Mouse (Mus musculus) adipocyte (in vitro differentiated cells): ENCODE measurements around the gene Mrpl21.

Source experiments
- DNase-seq: peaks from one replicate; pipeline ENCODE4 v3.0.0-alpha.2; 2016; ENCODE audit warnings: low spot score

Mrpl21 gene

DNA sequence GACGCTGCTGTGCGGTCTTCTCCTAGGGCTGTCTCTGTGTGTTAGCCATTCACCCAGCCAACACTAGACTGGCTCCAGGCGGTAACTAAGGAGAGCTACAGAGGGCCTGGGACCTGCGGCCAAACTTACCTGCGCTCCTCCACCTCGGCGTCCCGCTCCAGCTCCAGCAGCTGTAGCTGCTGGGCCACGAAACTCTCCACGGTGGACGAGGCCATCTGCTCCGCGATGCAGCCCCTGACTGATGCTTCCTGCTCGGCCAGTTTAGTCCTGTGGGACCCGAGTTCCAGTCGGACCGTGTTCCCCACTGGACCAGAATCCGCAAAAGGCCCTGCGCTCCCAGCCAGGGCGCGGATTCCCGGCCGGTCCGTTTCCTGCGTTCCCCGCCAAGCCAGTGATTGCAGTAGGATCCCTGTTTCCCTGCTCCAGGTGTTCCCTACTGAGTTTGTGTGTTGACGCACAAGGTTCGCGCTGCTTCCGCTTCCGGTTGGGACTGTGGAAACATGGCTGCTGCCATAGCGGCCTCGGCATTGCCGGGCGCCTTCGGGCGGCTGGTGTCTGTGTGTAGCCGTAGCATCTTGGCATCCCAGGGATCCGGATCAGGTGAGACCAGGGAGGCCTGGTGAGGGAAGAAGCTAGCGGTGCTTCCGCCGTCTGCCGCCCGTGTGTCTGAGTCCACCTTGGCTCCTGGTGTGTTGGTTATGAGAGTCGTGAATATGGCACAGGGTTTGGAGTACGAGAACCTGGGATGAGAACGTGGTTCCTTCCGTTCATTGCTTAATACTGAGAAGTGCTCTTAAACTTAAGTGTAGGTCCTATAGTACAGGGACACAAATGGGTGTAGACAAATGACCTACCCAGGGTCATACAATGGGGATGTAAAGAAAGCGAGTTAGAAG is at the start of gene Mrpl21, which contains the start of gene Ighmbp2:
Gene Mrpl21 (plus strand): TSS at position 330 of the 896 bp plus-strand sequence.
Gene Ighmbp2 (minus strand): TSS at position 446 of the 896 bp plus-strand sequence.
- peak; percentile 99 for DNase-seq

DNA sequence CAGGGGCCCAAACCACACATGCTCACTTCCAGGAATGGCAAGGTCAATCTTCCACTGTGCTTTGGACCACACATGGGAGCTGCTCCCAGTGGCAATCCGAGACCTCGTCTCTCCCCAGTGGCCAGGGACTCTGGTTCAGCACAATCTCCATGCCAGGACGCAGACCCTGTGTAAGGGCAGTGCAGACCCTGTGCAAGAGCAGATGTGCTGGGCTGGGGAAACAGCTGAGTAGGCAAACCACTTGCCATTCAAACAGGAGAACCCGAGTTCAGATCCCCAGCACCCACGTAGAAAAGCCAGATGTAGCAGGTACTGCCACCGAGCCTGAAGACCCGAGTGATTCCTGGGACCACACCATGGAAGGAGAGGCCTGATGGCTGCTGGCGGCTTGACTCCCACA is 22.7 kb upstream of the Mrpl21 start:
- no peak for DNase-seq

- DNase-seq, result no peak
These were observed 22.1 kb upstream of the Mrpl21 start for GRCm38 (mm10) chr19:3260591-3260990.

- no peak for DNase-seq
These were observed 21.4 kb upstream of the Mrpl21 start for GRCm38 (mm10) chr19:3261336-3261735.

- no peak for DNase-seq
These were observed 20.8 kb upstream of the Mrpl21 start for GRCm38 (mm10) chr19:3261764-3262525.

- DNase-seq, result no peak
These were observed 18.4 kb upstream of the Mrpl21 start for GRCm38 (mm10) chr19:3264348-3264747.

DNA sequence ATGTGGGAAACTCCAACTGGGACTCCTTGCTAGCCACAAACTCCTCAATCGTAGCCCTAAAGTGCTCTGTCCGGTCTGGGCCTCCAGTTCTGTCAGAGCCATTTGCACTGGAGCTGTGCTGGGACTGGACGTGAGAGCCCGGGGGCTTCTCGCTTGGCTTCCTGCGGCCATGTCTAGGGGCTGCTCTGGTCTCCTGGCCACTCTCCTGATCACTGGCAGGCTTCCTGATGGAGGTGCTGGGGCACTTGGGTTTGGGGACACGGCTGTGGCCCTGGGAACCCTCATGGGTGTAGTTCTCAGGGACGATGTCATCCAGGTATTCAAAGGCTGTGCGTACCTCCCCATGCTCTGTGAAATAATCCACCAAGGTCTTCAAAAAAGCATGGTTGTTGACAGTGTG is 17.5 kb upstream of the Mrpl21 start:
- DNase-seq, result no peak

DNA sequence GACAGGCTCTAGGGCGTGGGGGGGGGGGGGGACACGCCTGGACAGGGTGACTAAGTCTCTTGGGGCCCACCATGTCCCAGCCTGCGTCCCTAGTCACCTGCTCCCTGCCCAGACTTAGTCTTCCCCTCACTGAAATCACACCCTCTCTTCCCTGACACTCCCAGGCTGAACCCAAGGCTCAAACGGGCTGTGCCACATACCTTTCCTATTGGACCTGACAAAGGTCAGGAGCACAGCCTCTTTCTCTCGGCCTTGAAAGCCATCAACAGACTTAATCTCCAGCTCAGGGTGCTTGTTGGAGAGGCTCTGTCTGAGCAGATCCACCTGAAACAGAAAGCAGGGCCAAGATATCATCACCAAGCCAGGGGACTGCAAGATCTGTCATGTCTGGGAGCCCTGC is 16.6 kb upstream of the Mrpl21 start:
- DNase-seq, result no peak

DNA sequence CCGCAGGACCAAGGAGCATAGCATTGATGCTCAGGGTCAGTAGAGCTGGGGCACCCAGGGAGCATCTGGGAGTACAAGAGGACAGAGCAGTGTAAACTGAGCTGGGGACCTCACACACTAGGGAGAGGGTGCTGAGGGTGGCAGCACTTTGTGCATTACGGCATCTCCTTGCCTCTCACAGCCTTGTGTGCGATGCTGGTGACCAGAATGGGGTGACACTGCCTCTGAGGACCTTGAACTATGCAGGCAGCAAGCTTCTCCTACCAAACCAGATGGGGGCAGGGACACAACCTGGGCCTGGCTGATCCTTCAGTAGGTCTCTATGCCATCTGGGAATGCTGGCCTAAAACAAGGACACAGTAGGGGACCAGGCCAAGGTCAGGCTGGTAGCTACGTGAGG is 16.0 kb upstream of the Mrpl21 start:
- DNase-seq, result no peak

DNA sequence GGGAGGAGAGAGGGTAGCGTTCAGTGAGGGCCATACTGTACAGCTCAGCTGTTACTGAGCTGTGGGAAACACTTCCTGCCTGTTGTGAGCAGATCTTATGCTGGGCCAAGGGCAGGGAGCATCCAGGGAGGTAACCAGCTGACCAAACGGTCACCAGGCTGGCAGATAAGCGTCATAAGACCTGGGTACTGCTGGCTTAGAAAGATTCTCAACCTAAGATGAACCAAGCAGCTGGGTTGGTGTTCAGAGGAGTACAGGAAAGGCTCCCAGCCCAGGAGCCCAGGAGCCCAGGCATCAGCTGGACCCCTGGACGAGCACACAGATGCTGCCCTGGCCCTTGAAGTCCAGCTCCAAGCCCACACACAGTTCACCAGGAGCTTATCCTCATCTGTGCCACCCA is 15.4 kb upstream of the Mrpl21 start:
- DNase-seq, result no peak

- no peak for DNase-seq
These were observed 14.3 kb upstream of the Mrpl21 start for GRCm38 (mm10) chr19:3268218-3268980.

DNA sequence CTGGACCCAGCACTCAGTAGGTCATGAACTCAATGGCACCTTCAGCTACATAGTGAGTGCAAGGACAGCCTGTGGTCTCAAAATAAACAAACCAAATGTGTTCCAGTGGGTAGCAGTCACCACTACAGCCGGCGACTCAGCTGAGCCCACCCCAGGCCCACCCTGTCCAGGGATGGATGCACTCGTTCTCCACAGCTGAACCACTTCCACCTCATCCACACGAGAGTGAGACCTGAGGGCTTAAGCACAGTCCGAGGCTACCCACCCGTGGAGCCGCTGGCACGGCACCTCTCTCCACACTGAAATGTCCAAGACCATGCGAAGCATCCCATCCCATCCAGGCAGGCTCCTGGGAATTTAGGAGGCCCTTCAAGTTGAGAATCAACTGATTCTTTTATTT is 13.4 kb upstream of the Mrpl21 start:
- no peak for DNase-seq

GRCm38 (mm10) chr19:3269803-3270202 is 12.9 kb upstream of the Mrpl21 start:
- DNase-seq, result no peak

GRCm38 (mm10) chr19:3271366-3271765 is 11.3 kb upstream of the Mrpl21 start:
- DNase-seq, result no peak

DNA sequence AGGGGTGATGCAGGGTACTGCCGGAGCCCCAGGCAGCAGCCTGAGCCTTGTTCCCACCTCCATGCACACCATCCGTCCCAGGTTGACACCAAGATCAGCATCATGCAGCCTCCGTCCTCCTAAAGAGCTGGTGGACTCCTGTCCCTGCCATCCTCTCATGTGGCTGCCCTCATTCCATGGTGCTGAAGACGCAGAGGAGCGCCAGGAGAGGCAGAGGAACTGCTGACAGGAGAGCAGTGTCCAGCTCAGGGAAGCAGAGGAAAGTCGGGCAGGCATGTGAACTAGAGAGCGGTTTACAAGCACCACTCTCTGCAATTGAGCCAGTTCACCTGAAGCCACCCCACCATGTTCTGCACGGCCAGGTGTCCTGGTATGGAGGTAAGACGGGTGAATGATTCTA is 9.4 kb upstream of the Mrpl21 start:
- no peak for DNase-seq

GRCm38 (mm10) chr19:3275744-3276365 is 6.8 kb upstream of the Mrpl21 start:
- DNase-seq, result no peak

- DNase-seq, result peak; percentile 28
These were observed 815 bp upstream of the Mrpl21 start for GRCm38 (mm10) chr19:3281886-3282285.

DNA sequence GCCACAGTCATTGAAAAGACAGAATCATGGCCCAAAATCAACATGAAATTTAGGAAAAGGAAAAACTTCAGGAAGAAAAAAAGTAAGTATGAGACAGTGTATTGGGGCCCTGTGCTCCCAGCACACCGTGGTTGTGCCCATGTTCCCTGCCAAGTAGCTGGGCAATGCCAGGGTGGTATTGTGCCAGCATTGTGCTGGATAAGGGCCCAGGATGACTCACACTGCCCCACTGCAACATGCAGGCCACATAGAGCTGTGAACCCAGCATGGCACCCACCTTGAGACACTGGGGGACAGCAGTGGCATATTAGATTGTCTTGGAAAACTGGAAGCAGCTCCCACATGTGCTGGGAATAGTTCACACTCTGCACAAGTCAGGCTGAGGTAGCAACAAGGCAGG is 6.3 kb downstream of the Mrpl21 start:
- peak; percentile 15 for DNase-seq

GRCm38 (mm10) chr19:3292028-3292427 is 9.3 kb downstream of the Mrpl21 start:
- peak; percentile 59 for DNase-seq

- no peak for DNase-seq
These were observed 10.3 kb downstream of the Mrpl21 start for GRCm38 (mm10) chr19:3292993-3293392.

- no peak for DNase-seq
These were observed 12.5 kb downstream of the Mrpl21 start for GRCm38 (mm10) chr19:3295245-3295644.

GRCm38 (mm10) chr19:3297034-3297433 is 14.3 kb downstream of the Mrpl21 start:
- DNase-seq, result no peak
